Mouse (Mus musculus): Measurements from ENCODE around the gene Olfr411.

DNA sequence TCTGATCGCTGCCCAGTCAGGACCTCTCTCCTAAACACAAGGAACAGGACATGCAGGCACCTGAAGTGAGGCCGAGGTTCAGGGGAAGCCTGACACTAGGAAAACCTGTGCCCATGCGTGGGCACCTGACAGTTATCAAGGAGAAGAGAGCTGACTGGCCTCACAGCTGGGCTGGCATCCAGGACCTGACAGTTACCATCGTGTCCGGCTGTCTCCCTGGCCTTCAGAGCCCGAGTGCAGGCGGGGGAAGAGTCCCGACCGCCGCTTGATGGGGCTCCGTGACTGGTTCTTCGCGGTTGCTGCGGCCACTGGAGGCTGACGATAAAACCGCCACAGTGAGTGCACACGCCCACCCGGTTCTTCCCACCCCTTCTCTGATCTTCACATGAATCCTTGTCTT lies 43.1 kb upstream of the Olfr411 start:
- TF ChIP-seq CTCF (conservative IDR thresholded peaks at IDR 0.05; ENCODE audit: low read length) (no peak), NANOG (IDR thresholded peaks at IDR 0.05; ENCODE audit: borderline replicate concordance, low read length) (no peak), POU5F1 (IDR thresholded peaks at IDR 0.05; ENCODE audit: borderline replicate concordance, low read length) (no peak)

Measured in E14TG2a.4 (cell line).